Mouse (Mus musculus) granulocyte monocyte progenitor cell, adult 5-6 weeks (primary cell): ENCODE measurements around the gene Eif3f. TPM values are rescaled to one million over a fixed set of nuclear protein-coding genes. Genes with fewer than 3 reads are reported as not detected.

Experiments
- ATAC-seq: replicated peaks from 2 replicates; pipeline ENCODE4 v1.8.0; 2016; ENCODE audit warnings: mild to moderate bottlenecking, moderate TSS enrichment, inconsistent platforms; ENCODE audit not compliant: poor library complexity, severe bottlenecking
- total RNA-seq, 2 experiments: library from RNA; stranded (forward) in 1 of 2; stranded (reverse) in 1 of 2; fragments of 200-712, 200-1000 nt in 1 of 2; fragments of >200 nt in 1 of 2; fragmentation: Nextera tagmentation in 1 of 2; gene quantifications; 2 replicates each; pipeline ENCODE4 v1.2.3; 2014 to 2017

The Eif3f gene
- total RNA-seq (2014; fragmentation: Nextera tagmentation), result 236 and 262 TPM in 2 replicates
- 54.0 and 70.5 TPM in 2 replicates for total RNA-seq (2017)

DNA sequence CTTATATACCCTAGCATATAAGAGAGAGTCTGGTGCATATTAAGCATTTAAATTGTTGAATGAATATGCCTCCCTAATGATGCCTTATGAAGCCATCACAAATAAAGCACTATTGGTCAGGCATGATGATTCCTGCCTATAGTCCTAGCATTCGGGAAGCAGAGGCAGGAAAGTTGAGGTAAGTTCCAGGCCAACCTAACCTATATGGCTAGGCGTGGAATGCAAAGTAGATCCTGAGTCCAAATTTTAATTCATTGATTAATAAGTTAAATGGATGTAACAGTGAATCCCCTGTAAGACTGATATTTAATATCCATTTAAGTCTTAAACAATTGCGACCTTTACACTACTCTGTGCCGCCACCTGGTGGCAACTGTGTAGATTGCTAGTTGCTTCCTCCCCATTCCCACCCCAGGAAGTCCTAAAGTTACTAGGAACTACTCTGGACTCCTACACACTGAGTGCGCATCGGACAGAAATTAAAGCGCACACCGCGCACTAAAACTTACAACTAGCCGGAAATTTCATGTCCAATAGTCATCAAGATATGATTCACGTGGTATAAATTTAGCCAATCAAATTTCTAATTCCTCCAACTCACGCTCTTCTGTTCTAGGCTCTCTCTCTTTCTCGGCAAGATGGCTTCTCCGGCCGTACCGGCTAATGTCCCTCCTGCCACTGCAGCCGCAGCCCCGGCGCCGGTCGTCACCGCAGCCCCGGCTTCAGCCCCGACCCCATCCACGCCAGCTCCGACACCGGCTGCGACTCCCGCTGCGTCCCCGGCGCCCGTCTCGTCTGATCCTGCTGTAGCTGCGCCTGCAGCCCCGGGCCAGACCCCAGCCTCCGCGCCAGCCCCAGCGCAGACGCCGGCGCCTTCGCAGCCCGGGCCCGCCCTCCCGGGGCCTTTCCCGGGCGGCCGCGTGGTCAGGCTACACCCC is at the start of gene Eif3f:
Eif3f (plus strand) TSS at position 624 of the 938 bp plus-strand sequence.
- ATAC-seq, result peak; percentile 91

DNA sequence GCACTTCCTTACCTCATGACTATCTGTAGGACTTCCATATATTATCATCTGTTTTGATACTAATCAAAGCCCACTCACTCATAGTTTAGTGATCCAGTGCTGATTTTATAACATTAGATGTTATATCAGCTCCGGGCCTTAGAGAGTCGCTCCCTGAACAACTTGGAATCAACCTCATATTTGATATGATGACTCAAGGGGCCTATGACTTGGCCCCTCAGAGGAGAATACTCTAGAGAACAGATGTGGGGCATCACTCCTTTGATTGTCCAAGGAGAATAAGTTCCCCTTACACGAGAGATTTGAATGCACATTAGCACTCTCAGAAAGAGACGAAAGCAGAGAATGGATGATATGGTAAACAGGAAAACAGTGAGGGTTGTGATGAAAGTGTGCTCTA is 49.3 kb upstream of the Eif3f start, which contains the start of gene Olfr518:
Olfr518 (minus strand) TSS at position 101 of the 400 bp plus-strand sequence.
- no peak for ATAC-seq

DNA sequence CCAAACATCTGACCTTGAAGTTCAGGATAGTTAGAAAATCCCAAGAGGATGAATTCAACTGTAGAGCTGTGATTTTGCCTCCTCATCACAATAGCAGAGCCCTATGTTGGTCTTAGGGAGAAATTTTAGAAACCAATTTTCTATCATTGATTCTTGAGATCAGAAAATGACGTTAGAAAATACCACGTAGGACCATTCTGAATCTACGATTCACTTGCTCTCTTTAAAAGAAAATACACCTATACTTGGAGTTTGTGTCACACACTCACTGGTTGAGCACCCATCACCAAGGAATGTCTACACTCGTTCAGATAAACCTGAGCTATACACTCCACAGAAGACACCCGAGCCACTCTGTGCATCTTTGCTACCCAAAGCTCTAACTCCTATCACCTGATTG is 39.9 kb upstream of the Eif3f start, which contains the start of gene Olfr519:
Olfr519 (minus strand) TSS at position 101 of the 400 bp plus-strand sequence.
- ATAC-seq, result no peak

DNA sequence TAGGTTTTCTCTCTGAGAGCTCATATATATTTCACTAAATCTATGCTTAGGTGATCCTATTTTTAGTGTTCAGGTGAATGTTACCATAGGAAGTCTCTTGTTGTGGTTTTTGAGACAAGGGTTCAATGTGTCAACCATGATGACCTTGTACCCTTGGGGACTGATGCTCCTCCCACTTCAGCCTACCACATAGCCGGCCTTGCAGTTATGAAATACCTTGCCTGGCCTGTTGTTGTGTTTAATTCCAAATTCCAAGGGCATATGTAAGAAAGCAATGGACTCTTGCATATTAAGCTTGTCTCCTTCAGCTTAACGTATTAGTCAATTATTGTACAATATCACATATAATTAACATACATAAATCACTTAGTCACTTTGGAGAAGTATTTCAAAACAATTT is 30.2 kb upstream of the Eif3f start:
- ATAC-seq, result no peak

DNA sequence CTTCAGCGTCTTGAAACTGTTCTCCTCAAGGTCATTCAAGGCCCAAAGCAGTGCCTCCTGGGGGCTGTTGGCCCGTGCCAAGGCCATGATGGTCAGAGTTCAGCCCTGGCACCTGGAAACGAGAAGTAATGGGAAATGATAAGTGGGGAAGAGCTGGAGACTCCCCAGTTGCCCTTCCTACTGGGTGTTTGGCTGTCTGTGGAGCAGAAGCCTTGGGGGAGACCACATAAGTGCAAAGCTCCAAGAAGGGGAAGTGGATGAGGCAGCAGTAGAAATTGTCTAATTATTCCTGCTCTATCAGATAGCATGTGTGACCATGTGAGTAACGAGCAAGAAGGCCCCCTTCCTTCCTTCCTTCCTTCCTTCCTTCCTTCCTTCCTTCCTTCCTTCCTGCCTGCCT is 7.2 kb upstream of the Eif3f start:
- ATAC-seq, result peak; percentile 82

DNA sequence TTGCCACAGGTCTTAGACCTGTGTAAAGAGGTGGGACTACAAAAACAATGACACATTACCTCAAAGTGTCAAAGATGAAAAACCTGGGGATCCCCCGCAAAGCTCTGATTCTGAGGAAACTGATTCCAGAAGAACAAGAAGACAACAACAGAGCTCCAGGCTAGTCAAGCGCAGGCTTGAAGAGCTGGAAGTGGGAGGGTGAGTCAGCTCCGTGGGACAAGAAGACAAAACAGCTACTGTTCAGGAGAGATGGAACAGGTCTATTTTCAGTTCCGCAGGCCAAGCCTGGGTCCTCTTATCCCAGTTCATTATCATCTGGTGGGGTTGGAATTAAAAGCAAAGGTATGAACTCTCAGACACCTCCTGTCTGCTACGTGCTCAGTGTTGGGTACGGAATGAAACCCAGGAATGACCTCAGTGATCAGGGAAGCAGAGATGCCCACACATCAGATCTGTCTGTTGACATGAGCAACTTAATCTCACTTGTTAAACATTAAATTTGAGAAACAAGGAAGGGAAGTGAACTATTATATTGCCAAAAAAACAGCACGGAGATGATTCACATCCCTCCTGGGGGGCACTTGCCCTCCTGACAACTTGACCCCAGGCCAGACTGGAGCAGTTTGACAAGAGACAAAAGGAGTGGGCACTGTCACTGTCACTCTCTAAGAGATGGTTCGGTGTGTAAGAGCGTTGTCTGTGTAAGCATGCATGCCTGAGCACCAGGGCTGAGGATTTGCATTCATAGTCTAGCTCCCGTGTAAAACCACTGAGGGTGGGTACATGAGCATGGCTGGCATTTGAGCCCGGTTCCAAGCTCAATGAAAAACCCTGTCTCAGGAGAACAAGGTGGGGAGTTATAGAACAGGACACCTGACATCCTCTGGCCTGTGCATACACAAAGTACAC is 5.7 kb upstream of the Eif3f start:
- ATAC-seq, result no peak

DNA sequence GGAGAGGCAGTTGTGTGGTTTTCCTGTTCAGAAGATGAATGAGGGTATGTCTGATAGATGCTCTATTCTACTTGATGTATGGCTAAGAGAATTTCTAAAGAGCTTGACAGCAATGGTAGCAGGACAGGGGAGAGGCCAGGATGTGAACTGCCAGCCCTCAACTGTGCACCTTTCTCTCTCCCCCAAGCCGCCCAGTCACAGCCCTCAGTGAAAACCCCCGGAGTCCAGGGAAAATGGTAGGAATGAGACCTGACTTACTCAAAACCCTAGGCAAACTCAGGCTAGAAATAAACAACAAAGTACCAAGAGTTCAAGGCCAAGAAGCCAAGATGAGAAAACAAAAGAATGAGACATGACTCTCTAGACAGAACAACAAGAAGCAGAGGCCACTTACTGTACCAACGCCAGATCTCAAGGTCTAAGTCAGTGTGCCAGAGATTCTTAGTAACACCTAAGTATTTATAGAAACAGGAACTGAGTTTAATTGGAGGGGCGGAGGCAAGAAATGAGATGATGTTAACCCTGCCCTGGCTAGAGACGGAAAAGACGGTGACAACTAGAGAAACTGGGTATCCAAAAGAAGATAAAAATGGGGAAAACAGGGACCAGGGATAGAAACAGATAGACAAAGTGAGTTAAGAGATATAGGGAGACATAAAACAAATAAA is 4.4 kb upstream of the Eif3f start, which contains the start of gene Nlrp10:
Nlrp10 (minus strand) TSS at position 453 of the 668 bp plus-strand sequence.
- peak; percentile 46 for ATAC-seq

DNA sequence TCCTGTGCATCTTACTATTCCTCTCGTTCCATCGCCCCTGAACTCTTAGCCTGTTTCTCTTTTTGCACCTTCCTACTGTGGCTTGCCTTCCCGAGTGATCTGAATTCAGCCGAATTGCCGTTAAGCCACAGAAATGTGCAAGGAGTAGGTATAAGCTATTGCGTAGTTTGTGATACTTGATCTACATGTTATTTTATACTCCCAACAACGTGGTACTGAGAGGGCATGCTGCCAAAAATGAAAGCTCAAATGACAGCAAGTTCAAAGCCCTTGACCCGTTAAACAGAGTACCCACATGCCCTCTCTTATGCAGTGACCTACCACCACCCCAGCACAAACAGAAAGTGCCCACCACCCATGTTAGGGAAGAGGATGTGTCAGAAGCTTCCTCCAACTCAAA is 619 bp downstream of the Eif3f start:
- ATAC-seq, result no peak

DNA sequence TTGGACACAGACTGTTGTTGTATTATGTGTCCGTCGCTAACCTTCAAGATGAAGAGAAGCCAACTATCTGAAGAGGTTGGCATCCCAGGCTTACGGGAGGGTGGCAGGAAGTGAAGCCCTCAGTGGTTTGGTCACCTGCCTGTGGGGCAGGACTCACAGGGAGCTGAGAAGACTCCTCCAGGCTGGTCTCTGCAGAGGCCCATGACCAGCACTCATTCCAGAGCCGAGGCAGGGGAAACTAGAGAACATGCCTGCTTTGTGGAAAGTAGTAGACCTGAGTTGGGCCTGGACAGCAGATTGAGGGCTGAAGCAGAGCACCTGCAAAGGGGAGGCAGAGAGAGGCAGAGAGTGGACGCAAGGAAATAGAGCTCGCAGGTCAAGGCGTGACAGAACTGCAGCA is 1.2 kb downstream of the Eif3f start:
- no peak for ATAC-seq

DNA sequence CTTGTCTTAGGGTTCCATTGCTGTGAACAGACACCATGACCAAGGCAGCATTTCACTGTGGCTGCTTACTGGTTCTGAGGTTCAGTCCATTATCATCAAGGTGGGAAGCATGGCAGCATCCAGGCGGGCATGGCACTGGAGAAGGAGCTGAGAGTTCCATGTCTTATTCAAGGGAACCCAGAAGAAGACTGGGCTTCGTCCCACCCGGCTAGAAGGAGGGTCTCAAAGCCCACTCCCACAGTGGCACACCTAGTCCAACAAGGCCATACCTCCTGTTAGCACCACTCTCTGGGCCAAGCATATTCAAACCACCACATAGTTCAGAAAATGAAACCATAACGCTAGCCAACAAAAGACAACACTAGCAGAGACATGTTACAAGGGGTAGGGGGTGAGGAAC is 2.4 kb downstream of the Eif3f start:
- no peak for ATAC-seq

DNA sequence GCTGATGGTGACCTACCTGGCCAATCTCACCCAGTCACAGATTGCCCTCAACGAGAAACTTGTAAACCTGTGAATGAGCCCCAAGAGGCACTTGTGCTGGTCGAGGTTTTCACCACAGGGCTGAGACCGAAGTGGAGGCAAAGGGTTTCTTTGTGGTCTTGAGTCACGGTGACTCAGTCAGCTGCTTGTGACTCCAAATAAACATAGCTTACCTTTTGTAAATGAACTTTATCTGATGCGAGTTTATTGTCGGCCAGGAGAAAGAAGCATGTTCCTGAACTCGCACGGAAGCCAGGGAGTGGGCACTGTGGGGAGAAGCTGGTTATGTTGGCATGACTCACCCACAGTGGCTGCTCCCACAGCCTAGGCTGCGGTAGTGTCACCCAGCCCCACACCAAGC is 7.2 kb downstream of the Eif3f start:
- ATAC-seq, result no peak

DNA sequence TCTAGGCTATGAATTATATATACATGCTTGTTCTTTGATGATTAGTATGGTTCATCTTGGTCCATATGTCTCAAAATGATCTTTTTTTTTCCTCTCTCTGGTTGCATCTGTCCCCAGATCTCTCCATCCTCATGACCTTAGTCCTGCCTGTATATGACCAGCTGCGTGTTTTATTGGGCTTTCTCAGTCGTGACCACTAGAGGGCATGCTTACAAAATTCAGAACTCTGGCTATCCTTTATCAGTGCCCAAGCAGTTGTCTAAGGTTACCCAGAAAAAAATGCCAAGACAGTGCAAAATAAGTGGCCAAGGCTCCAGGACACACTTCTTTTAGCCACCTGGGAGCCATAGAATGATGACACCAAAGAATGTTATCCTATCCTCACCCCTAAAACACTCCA is 9.8 kb downstream of the Eif3f start:
- ATAC-seq, result peak; percentile 81

DNA sequence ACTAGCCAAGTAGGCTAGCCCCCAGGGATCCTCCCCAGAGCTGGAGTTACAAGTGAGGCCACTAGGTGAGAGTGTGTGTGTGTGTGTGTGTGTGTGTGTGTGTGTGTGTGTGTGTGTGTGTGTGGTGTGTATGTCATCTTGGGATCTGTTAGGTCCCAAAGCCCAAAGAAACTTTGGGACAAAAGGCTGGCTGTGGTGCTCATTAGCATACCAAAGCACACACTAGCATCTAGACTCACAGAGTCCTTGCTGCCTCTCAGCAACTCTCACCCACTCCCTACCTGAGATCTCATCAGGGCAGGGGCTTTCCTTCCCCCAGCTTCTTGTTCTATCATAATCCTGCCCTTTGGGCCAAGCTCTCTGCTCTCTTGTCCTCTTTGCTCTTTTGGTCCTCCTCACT is 14.4 kb downstream of the Eif3f start:
- no peak for ATAC-seq

DNA sequence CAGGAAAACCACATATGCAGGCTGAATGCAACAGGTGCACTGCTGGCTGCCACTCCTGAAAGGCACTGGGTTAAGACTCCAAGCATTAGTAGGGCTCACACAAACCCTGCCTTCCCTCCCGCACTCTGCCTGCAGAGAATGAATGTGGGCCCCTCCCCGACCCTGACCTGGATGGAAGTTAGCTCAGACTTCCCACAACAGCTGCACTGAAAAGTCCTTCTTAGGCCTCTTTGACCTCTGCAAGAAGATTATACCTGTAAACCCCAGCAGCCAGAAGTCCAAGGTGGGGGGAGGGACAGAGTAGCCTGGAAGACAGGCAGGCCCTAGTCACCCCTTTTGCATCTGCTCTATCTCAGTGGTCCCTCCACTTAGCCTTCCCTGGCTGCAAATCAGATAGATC is 15.1 kb downstream of the Eif3f start:
- ATAC-seq, result no peak

DNA sequence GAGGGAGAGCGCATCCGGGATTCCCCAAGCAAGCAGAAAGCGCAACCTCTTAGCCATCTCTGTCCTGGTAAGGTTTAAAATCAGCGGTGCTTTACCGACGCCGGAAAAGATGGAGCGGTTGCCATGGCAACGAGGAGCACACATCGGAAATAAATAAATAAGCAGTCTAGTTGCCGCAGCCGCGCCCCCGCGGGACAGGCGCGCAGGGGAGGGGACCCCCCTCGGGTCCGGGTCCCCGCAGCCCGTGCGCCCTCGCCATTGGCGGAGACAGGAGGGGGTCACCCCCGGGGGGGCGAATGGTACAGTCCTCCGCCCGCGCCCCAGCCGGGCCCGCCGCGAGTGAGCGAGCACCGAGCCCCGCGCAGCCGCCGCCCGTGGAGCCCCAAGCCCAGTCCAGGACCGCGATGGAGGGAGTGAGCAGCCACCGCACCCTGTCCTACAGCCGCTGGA is 16.1 kb downstream of the Eif3f start, which contains the start of gene Tub:
Tub (plus strand) TSS at position 27 of the 450 bp plus-strand sequence.
- ATAC-seq, result peak; percentile 39

DNA sequence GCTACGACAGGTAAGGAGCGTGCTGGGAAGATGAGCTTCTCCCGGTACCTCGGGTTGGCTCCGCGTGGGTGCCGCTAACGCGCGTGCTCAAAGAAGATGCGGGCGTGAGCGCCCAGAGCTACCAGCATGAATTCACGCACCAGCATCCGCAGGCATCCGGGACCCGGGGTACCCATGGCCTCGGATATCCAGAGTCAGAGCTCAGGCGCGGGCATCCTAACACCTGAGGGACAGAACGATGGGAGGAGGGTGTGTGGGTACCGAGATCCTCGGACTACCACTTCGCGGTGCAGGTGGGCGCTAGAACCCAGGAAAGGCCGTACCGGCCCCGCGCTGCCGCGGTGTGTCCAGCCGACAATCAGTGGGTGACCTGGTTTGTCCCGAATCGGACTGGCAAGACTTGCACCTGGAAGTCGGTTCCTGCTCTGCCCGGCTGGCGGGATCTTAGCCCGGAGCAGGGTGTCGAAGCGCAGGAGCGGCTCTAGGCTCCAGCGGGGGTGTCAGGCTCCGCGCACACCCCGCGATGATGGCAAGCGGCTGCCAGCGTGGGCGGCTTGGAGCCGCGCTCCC is 16.6 kb downstream of the Eif3f start:
- ATAC-seq, result peak; percentile 9; the same call in 1 of the 2 replicates

DNA sequence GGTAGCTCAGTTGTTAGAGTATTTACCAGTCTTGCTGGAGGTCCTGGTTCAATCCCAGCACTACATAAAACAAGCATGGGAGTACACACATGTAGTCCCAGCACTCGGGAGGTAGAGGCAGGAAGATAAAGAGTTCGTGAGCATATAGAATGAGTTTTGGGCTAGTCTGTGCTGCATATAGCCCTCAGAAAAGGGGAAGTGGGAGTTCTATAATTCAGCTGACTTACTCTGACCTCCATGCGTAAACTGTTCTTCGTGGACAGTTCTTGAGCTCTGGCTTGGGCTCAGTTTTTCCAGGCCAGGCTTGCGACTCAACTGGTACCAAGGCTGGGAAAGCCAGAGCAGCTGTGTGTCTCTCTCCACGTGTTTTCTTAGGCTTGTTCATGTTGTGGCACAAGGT is 18.6 kb downstream of the Eif3f start:
- peak; percentile 38; the same call in 1 of the 2 replicates for ATAC-seq

DNA sequence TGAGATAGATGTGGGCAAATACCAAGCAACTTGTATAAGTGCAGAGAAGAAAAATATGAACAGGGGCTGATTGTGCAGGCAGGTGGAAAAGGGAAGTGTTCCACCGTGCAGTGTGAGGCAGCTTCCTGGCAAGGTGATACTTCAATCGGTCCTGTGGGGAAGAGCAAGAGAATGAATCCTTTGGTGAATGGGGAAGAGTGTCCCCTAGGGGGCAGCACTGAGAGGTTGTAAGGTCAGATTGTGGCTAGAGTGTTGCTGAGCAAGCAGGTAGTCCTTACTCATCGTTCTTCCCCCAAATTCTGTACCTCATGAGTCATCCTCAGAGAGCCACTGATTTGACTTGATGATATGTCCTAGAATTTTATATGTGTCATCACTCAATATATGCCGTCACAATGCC is 20.0 kb downstream of the Eif3f start:
- ATAC-seq, result peak; percentile 61

DNA sequence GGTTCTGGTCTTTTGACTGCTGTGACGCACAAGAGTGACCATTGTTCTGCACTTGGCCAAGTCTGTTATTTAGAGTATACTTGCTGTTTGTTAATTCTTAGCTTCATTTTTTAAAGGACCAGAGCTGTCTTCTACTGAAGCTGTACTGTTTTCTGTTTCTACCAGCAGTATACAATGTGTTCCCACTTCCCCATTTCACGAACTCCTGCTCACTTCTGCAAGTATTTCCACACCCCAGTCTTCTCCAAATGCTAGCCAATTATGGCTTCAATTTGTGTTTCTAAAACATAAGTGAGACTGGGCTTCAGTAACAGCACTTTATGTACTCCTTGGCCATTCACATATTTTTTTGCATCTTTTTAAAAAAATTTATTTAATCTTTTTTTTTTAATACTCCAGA is 23.5 kb downstream of the Eif3f start:
- peak; percentile 76 for ATAC-seq

DNA sequence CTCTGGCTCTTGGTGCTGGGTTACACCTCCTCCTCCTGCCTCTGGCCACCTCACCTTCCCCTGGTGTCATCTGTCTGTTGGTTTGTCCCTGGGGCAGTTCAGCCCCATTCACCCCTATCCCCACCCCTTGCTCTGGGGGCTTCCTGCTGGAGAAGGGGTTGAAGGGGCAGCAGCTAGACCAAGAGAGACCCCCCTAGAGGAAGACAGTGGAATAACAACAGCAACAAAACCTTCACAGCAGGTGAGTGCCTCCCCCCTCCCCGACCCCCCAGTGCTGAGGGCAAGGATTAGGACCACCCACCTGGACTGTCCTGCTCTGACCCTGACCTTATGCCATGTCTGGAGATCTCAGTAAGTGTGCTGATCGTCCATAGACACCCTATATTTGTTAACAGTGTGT is 31.8 kb downstream of the Eif3f start:
- peak; percentile 39 for ATAC-seq
